Mouse (Mus musculus) thymus, adult 18-20 months (tissue): Measurements from ENCODE around the gene Nacc1.
A peak's percentile ranks its signal among the peaks of the same experiment; 100 is the strongest.
"Not testable (repeated sequence)": the region's sequence is repeated elsewhere in the genome, so short reads cannot be mapped to it uniquely, and the experiment has no call there.

Experiments
- DNase-seq, 2 experiments: peaks; one replicate each; pipeline ENCODE4 v3.0.0; 2022; ENCODE audit warnings: mixed read lengths in 2 of 2

Gene Nacc1

DNA sequence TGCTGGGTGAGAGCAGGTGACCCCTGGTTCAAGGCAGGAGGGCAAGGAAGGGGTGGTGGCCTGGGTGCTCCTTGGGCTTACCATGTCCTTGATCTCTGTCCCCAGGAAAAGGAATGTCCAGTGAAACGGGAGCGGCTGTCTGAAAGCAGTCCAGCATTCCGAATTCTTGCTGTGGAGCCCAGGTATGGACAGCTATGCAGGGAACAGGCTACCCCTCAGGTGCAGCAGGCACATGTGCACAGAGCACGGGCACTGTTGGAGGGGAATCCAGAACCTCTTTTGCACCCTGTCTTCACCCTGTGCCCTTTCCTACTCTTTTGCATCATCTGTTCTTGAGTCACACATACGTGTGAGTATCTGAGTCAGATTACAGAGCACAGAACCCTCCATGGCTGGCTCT is 10.6 kb upstream of the Nacc1 start:
- no peak for DNase-seq

DNA sequence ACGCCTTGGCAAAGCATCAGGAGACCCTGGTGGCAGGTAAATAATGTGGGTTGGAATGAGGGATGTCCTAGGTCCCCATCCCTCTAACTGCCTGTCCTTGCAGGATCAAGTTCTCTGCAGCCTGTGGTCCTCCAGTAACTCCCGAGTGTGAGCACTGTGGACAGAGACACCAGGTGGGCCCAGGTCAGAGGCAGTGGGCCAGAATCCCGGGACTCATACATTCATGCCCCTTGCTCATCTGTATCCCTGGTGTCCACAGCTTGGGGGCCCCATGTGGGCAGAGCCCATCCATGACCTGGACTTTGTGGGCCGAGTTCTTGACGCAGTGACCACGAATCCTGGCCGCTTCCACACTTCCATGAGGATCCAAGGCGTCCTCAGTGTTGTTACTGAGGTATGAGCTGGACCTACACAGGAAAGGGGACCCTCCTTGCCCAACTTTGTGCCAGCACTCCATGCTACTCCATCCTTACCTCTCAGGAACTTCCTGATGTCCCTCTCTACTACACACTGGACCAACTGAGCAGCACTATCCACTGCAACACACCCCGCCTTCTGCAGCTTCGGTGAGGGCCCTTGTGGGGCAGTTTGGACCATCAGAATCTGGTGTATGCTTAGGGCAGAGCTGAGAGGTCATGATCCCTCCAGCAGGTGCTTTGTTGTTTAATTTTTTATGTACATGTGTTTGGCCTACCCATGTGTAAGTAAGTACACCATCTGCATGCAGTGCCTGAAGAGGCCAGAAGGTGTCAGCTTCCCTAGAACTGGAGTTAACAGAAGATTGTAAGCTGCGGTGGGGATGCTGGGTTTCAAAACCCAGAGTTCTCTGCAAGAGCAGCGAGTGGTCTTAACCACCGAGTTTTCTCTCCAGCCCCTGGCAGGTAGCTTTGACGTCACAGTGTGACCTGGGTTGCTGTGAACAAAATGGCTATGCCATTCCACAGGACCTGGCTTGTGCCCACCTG is 9.8 kb upstream of the Nacc1 start:
- DNase-seq: no peak

DNA sequence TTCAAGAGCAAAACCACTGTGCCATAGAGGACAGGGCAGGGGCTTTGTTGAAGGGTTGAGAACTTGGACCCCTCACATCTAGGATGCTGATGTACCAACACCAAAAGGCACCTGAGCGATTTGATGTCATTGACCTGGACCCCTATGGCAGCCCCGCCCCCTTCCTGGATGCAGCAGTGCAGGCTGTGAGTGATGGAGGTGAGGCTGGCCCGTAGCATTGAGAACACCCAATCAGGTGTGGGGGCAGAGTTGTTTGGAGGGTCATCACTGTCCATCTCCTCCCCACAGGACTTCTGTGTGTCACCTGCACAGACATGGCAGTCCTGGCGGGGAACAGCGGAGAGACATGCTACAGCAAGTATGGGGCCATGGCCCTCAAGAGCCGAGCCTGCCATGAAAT is 7.5 kb upstream of the Nacc1 start:
- no peak for DNase-seq

- DNase-seq: no peak
These were observed 5.7 kb upstream of the Nacc1 start for GRCm38 (mm10) chr8:84693332-84693731.

GRCm38 (mm10) chr8:84689091-84689915 is 1.6 kb upstream of the Nacc1 start:
- peak; percentile 65 to 81 for DNase-seq

GRCm38 (mm10) chr8:84687003-84687704 is 508 bp downstream of the Nacc1 start:
- peak; percentile 19 to 29 for DNase-seq

GRCm38 (mm10) chr8:84686191-84687002 is 1.3 kb downstream of the Nacc1 start, which contains the start of gene Trmt1:
Gene Trmt1, plus strand, starts transcription at chr8:84686307.
- DNase-seq: peak in 1 of 2 experiments; percentile 11

GRCm38 (mm10) chr8:84684537-84684936 is 3.1 kb downstream of the Nacc1 start:
- no peak for DNase-seq

GRCm38 (mm10) chr8:84682257-84682656 is 5.4 kb downstream of the Nacc1 start:
- DNase-seq: no peak

GRCm38 (mm10) chr8:84681476-84681875 is 6.2 kb downstream of the Nacc1 start:
- no peak for DNase-seq

DNA sequence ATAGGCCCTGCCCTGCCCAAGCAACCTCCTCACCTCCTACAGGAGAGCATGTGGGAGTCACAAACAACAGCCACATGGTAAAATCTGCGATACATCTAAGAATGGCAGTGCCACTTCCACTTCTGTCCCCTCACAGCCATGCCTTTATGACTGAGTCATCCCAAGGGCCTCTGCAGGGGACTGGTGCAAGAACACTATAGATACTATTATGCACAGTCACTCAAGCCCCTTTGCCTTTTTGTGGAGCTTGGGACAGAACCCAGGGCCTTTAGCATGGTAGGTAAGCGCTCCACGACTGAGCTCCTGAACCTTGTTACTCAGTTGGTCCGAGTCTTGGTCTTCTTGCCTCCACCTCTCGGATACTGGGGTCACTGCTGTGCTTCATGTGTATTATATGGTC is 10.4 kb downstream of the Nacc1 start:
- DNase-seq: no peak

- not testable (repeated sequence) for DNase-seq
These were observed 17.2 kb downstream of the Nacc1 start for GRCm38 (mm10) chr8:84670295-84671006.

DNA sequence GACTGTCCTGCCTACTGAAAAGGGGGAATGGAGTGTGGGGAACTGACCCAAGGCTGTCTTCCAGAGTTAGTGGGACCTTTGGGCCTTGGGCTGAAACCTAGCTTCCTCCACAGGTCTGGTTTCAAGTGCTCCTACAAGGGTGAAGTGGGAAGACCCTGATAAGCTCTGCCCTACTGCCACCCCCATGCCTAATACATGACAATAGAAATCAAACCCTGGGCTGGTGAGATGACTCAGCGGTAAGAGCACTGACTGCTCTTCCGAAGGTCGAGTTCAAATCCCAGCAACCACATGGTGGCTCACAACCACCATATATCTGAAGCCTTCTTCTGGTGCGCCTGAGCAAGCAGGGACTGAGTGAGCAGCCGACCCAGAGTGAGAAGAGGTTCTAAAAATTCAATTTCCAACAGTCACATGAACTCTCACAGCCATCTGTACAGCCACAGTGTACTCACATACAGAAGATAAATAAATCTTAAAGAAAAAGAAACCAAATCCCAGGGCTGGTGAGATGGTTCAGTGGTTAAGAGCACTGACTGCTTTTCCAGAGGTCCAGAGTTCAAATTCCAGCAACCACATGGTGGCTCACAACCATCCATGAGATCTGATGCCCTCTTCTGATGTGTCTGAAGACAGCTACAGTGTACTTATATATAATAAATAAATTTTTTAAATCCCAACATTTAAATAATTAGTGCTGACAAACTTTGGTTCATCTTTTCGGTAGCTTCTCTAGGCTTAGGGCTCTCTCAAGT is 18.8 kb downstream of the Nacc1 start:
- DNase-seq: no peak

DNA sequence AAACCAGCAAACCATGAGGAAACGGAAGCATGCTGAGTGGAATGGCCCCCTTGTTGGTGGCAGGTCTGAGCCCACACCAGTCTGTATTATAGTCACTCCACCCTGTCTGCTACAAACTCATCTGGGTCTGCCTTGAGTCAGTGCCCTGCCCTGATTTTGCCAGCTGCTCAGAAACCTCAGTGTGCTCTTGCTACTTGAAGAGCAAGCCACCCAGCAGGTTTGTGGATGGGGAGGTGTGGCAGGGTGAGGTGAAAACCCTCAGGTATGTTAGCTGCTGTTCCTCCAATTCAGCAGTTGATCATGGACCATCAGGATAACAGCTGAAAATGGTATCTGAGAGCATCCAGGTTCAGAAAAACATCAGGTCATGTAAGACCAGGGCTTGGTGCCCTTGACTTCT is 19.6 kb downstream of the Nacc1 start:
- no peak for DNase-seq

GRCm38 (mm10) chr8:84665385-84665893 is 22.2 kb downstream of the Nacc1 start:
- DNase-seq: no peak

- DNase-seq: peak; percentile 65 to 75
These were observed 22.9 kb downstream of the Nacc1 start for GRCm38 (mm10) chr8:84664566-84665384.

DNA sequence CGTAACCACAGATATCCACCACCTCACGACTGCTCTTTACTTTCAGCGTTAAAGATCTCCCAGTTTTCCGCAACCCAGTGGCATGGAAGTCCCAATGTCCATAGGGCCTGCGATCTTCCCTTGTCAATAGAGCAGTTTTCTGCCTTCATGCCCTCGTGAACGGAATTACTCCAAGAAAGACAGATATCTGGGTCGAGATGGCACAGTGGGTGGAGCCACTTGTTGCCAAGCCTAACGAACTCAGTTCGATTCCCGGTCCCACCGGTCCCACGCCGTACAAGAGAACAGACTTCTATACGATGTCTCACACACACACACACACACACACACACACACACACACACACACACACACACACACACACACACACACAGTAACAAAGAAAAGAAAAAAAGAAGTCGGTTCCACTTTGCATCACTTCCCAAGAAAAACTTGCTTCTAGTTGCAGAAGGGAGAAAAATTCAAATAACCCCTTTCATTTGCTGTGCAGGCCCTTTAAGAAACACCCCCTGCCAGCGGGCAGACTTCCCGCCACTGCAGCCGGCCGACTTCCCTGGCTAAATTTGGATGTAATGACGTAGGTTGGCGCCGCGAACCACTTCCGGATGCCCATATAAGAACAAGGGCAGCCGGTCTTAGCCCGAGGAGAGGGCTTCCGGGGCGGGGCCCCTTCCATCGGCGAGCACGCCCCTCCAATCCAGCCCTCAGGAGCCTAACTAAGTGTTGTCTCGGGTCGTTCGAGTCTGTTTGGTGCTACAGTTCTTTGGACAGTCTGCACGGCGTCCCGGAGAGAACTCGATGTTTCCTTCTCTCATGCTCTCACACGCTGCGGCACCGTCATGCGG is 24.0 kb downstream of the Nacc1 start:
- DNase-seq: peak; percentile 89 to 94

DNA sequence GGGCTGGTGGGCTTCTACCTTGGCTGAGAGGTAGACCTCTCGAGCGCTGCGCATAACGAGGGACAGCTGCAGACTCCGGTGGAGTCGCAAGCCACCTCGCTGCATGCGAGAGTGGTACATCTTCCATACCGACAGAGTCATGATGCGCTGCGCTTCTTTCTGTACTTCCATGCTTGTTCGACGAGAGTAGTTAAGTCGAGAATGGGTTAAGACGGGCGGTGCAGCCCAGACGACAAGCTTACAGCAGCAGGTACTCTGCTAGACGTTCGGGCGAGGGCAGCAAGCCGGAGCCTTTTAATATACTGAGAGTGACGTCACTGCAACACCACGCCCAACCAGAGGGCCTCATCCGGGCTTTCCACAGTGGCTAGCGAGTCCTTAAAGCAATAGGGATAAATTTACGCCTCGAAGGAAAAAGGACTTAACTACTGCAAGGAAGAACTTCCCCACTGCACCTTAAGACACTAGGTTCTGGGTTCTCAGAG is 25.0 kb downstream of the Nacc1 start, which contains the start of gene Ier2:
Ier2 (minus strand) TSS at position 272 of the 485 bp plus-strand sequence.
- DNase-seq: peak; percentile 83 to 90
